Mouse (Mus musculus) bone marrow, adult 2 months (tissue): ENCODE results near the gene Mafk.

Source experiments
- CTCF ChIP-seq: fragments of 200-500 bp; IDR thresholded peaks from 2 replicates; pipeline ENCODE4 v1.5.1; 2011; ENCODE audit warnings: low read length, control low read depth; ENCODE audit not compliant: control insufficient read depth, insufficient read depth
- POLR2A ChIP-seq: fragments of 200-500 bp; IDR thresholded peaks from 2 replicates; pipeline ENCODE4 v1.6.1; 2011; ENCODE audit warnings: low read depth, mild to moderate bottlenecking, control low read depth, low read length, borderline replicate concordance; ENCODE audit not compliant: control insufficient read depth

DNA sequence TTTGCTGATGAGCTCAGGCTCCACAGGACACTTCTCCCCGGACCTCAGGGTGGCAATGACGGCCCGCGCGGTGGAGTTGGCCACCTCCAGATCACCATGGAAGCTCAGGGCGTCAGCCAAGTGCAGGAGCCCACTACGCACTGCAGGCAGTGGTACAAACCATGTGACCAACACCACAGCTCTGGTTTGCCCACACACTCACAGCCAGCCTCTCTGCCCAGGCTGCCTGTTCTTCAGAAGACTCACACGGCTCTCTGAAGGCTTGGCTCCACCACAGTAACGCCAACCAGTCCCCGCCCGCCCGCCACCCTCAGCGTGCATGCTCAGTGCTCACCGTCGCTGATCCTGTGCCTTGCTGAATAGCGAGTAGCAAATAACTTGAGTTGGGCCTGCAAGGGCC is 33.2 kb upstream of the Mafk start:
- no peak for TF ChIP-seq POLR2A
- TF ChIP-seq CTCF = no peak
